Mouse (Mus musculus): Measurements from ENCODE around the gene Olfr1150-ps1.

GRCm38 (mm10) chr2:87809522-87809921, 34.3 kb upstream of the Olfr1150-ps1 start, which contains the start of gene Olfr1145:
- TF ChIP-seq CTCF (IDR thresholded peaks at IDR 0.05; ENCODE audit: low read depth, low read length) (no peak), POLR2A (IDR thresholded peaks at IDR 0.05; ENCODE audit: extremely low read depth, insufficient read depth, low read length) (no peak)
